Mouse (Mus musculus): ENCODE measurements around the gene Gm20830. TPM values are rescaled to one million over a fixed set of nuclear protein-coding genes. Genes with fewer than 3 reads are reported as not detected.
"Not testable (repeated sequence)": the region's sequence is repeated elsewhere in the genome, so short reads cannot be mapped to it uniquely, and the experiment has no call there.

The Gm20830 gene
- not detected for total RNA-seq (2022)

DNA sequence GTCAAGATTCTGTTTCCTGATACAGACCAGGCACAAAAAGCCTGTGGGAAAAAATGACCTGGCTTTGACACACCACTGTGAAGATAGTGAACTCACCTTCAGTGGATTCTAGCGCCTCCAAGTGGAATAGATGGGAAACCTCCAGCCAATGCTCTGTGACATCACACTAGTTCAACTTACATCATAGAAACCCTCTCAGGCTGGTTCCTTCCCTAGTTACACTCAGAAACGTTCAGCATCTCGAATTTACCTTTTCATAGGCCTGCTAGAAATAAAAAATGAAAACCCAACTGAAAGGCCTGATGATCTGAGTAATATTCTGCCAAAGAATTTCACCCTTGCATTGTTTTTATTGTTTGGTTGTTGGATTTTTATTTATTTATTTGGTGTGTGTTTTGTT is at the start of gene Gm20830:
Gm20830 (minus strand) TSS at position 101 of the 400 bp plus-strand sequence.
- not testable (repeated sequence) for DNase-seq (ENCODE audit: low spot score in 2 of 2)

Other genes starting within 250 kb of the Gm20830 start
- gene Gm21719, start 235.4 kb downstream of the Gm20830 start, total RNA-seq (2022): not detected

Measured in left cerebral cortex, adult 8-10 months (tissue).